Mouse (Mus musculus): ENCODE measurements around the gene Efcab1. TPM values are rescaled to one million over a fixed set of nuclear protein-coding genes. Genes with fewer than 3 reads are reported as not detected.
"Not testable (repeated sequence)": the region's sequence is repeated elsewhere in the genome, so short reads cannot be mapped to it uniquely, and the experiment has no call there.

Efcab1 gene
- 1 to 10 TPM; 5.3 to 7.0 TPM for total RNA-seq (2021)
- long read RNA-seq, experiment 1, transcript Efcab1-201 (6 exons, 2,752 nt), result major isoform, 7 of 7 reads
- long read RNA-seq, experiment 1, partial matches to known transcripts, result 0 of 7 reads
- long read RNA-seq, experiment 1, other reads (novel, unspliced or antisense), result 0 of 7 reads
- long read RNA-seq, experiment 2, transcript Efcab1-201 (6 exons, 2,752 nt), result major isoform, 7 of 8 reads
- long read RNA-seq, experiment 2, partial matches to known transcripts, result 1 of 8 reads
- long read RNA-seq, experiment 2, other reads (novel, unspliced or antisense), result 0 of 8 reads

DNA sequence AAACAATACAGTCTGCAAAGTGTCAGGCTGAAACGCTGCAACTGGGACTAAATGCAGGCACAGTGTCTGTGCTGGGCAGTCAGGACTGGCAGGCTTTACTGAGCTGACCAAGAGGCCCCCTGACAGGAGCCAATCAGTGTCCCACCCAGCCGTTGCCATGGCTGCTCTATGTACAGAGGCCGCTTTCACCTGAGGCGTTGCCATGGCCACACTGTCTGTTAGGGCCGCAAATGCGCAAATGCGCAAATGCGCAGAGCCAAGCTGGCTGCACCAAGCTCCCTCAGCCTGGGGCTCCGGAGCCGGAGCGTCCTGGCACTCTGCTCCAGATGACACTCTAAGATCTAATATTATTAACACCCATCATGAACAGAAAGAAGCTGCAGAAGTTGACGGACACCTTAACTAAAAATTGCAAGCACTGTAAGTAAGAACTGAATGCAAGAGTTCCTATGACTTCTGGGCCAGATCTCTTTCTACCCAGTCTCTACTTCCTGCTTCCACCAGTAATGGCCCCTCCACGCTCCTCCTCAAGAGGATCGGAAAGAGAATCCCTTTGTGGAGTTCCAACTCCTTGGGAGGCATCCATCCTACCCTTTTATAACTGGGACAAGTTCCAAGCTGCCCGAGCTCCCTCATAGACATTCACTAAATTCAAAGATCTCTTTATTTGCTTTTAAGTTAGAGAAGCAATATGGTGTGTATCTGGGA lies at the start of gene Efcab1:
Efcab1 (plus strand) TSS at position 214 of the 708 bp plus-strand sequence.
- peak; percentile 64 to 74 for DNase-seq (ENCODE audit: low spot score in 2 of 2)

DNA sequence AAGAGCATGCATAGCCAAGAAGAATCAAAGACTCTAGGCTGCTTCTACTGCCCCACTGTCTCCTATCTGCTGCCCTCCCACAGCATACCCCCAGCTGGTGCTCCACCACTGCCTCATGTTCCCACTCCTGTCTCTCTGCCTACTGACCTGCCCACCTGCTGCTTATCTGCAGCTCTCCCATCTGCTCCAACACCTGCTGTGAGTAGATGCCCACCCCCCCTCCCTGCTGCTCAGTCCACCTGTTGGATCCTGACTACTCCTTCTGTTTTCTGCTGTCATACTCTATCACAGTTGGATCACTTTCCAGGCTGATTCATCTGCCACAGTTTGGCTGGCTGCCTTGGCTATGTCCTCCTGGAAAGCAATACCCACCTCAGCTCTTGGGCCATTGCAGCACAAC lies 47.0 kb upstream of the Efcab1 start:
- DNase-seq (ENCODE audit: low spot score in 2 of 2), result peak in 1 of 2 experiments; percentile 2

DNA sequence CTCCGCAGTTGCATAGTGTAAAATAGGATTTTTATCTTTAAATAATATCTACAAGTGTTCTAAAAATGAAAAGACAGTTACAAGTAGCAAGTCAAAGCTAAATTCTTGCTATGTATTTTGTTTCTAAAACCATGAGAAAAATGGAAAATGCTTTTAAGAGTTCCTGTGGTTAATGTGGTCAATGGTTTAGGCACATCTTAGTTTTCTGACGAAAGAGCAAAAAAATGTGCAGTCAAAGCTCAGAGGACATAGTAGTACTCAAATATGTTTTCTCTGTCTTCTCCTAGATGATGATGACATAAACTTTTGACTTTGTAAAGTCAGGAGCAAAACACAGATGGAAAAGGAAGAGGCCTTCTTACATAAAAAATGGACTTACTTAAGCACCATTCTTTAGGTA lies 21.5 kb upstream of the Efcab1 start:
- DNase-seq (ENCODE audit: low spot score in 2 of 2), result no peak

DNA sequence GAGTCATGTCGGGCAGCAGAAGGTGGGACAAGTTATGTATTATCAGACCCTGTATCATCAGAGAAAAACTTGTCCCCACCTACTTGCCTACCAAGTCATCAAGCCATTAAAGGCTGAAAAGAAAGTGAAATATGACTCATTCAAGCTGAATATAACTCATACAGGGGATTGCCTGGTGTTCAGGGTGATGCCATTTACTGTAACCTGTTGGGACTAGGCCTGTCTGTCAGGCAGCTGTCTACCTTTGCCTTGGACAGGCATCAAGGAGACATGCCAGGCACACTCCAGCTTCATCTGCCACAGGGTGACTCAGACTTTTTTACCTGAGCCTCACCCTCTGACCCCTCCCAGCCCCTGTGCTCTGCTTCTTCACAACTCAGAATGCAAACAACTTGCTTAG lies 21.0 kb upstream of the Efcab1 start:
- no peak for DNase-seq (ENCODE audit: low spot score in 2 of 2)

DNA sequence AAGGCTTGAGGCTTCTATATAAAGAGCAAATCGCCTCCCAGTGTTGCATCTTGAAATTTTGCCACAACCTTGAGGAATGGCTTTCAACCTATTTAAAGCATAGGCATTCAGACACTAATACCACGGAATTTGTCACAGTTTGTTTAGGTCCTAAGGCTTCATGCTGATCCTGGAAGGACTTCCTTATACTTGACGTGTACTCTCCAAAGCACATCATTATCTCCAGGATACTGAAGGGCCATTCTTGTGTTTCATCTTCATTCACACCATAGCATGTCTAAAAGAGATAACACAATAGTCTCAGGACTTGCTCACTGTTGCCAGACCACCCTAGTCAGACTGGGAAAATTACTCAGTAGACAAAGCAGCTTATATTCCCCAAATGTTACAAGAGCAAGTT lies 13.9 kb upstream of the Efcab1 start:
- DNase-seq (ENCODE audit: low spot score in 2 of 2), result no peak

DNA sequence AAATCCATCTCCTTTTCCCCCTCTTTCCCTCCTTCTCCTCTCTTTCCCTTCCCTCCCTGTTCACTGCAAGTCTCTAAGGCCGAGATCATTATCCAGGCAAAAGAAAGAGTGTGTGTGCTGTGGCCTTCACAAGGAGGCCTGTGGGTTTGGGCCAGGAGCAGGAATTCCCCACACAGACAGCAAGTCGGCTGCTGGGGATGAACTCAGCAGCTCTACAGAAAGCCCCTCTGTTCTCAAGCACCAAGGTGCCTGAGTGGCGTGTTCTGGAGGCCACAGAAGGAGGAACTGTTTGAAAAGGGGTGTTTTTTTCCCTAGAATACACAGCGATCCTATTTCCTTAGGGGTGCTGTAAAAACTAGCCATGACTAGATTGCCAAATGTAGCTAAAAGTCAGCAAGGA lies 12.5 kb upstream of the Efcab1 start:
- peak in 1 of 2 experiments; percentile 1 for DNase-seq (ENCODE audit: low spot score in 2 of 2)

DNA sequence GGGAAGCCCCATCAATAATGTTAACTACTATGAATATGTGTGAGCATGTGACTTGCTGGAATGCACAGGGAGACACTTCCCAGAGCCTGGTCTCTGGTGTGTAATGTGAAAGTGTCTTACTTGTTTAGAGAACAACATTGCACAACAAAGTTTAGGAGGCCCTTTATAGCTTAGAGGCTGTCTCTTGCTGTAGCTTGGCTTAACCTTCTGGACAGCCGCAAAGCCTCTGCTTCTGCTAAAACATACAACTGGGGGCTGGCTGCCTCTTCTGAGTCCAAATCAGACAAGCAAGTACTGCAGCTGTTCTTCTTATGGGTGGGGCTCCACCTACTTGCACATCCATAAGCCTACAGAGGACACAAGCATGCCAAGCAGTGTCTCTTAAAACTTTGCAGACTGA lies 11.7 kb upstream of the Efcab1 start:
- no peak for DNase-seq (ENCODE audit: low spot score in 2 of 2)

DNA sequence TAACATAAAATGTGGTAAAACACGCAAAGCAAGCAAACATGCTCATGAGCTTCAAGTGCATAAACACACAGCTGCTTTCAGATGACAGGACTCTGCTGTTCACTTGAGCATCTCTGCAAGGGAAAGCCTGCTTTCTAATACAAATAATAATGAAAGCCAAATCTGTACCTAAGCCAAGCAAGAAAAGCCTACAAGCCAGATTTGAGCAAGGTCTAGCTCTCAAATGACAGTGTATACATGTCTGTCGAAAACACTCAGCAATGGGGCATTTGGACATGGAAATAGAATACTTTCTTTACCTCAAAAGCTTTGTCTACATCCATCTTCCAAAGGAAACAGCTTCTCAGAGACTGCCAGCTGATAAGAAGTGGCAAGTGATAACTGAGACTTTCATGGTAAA lies 10.9 kb upstream of the Efcab1 start:
- no peak for DNase-seq (ENCODE audit: low spot score in 2 of 2)

DNA sequence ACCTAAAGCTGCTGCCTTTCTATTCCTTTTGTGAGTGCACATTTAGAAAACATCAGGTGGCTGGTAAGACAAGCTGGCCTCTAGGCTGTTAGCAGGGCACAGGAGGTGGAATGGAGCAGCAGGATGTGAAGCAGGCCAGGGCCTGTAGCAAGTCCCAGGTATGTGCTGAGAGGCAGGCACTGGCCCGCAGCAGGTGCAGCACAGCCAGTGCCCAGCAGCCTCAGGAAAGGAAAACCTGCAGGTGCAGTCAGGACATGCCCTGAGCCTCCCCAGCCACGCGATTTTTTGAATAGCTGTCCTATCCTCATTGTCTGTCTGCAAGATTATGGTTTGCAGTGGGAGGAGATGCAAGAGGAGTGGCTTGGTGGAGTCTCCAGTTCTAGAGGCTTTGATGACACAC lies 24.3 kb downstream of the Efcab1 start:
- not testable (repeated sequence) for DNase-seq (ENCODE audit: low spot score in 2 of 2)

DNA sequence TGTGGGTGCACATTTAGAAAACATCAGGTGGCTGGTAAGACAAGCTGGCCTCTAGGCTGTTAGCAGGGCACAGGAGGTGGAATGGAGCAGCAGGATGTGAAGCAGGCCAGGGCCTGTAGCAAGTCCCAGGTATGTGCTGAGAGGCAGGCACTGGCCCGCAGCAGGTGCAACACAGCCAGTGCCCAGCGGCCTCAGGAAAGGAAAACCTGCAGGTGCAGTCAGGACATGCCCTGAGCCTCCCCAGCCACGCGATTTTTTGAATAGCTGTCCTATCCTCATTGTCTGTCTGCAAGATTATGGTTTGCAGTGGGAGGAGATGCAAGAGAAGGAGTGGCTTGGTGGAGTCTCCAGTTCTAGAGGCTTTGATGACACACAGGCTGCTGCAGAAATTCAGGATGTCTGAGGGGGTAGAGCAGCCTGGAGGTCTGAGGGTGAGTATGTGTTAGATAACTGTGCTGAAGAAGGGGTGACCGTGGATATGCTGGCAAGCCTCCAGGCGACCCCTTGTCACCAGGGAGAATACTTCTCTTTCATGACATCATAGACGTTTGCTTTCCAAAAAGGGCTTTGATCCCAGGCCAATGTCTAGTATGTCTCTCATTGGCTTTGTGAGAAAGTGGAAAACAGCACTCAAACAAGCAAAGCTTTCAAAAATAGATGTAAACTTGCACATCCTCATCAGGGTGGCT lies 30.2 kb downstream of the Efcab1 start:
- DNase-seq (ENCODE audit: low spot score in 2 of 2), result not testable (repeated sequence)

DNA sequence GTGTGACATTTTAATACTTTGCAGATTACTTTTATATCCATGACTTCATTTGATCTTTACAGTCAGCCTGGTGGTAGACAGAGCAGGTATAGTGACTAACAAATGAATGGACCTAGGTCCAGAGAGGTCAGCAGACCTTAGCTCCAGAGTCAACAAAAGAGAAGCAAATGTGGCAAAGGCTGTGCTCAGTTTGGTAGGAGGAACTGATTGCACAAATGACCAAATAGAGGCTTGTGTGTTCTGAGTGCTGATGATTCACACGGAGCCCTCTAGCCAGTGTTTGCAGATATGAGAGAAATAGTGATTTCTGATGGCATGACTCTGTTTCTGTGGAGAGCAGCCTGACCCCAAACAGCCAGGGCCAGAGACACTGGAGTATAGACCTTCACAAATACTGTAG lies 33.1 kb downstream of the Efcab1 start:
- DNase-seq (ENCODE audit: low spot score in 2 of 2), result no peak

DNA sequence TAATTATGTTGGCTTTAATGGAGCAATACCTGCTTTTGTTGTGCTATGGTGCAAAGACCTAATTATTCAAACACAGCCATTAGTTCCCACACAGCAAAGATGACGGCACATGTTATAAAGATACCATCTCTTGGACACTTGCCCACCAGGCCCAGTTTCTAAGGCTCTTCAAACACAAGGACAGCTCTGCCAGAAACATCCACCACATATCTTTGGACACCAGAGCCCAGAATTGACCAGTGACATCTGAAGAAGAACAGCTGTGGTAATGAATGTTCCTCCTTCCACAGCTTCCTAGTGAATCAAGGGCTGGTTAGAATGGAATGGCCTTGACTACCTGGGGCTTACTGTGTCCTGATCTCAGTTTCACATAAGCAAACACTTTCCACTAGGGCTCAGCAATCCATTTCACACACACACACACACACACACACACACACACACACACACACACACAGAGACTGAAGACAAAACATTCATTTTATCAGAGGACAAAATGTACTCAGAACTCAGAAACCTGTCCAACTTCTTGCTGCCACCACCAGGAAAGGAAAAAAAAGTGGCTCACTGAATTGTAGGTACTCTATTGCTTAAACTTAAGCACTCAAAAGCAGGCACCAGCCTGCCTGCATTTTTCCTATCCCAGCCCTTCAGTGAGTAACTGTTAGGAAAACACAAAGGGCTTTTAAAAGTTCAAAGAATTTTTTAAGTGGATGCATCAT lies 33.7 kb downstream of the Efcab1 start:
- DNase-seq (ENCODE audit: low spot score in 2 of 2), result no peak

DNA sequence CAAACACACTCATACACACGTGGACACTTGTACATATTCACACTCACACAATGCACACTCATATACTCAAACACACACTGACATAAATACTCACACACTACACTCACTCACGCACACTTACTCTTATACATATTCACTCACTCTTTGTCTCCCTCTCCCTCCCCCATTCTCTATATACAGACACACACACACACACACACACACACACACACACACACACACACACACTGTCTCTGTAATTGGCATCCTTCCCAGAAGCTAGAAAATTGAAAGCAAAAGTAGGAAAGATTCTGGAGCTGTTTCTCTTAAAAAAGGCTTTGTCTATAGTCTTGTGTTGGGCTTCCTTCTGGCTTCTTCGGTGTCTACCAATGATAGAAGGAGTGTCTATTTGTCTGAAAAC lies 34.5 kb downstream of the Efcab1 start:
- no peak for DNase-seq (ENCODE audit: low spot score in 2 of 2)

DNA sequence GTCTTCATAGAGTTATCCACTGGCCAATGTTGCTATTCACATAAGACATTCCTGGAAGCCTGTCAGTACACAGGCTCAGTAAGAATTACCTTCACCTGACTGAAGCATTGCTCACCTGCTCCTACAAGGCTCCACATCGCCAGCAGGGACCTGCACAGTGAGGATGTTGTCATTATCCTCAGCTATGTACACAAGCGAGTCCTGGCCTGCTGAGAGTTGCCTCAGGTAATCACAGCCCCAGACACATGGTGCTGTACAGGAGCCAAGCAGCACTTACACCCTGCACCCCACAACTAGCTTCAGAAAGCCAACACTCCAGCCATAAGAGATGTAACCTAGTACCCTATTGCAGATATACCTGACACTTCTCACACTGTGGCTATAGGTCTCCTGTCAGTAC lies 37.1 kb downstream of the Efcab1 start:
- DNase-seq (ENCODE audit: low spot score in 2 of 2), result no peak

DNA sequence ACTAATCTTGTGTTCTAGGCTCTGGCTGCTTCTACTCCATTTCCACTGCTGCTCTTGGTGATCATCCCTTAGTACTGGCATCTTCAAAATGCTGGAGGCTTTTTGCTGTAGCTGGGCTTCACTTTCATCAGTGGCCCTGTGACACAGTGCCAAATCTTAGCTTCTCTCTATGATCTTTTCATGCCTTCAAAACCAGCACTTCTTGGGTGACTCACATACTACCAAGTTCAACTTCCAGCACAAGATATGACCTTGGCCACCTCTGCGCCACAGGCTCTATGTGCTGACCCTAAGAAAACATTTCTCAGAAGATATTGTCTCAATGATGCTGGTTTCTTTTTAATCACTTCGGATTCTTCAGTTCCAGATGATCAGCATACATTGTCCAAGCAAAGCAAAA lies 41.2 kb downstream of the Efcab1 start:
- not testable (repeated sequence) for DNase-seq (ENCODE audit: low spot score in 2 of 2)

DNA sequence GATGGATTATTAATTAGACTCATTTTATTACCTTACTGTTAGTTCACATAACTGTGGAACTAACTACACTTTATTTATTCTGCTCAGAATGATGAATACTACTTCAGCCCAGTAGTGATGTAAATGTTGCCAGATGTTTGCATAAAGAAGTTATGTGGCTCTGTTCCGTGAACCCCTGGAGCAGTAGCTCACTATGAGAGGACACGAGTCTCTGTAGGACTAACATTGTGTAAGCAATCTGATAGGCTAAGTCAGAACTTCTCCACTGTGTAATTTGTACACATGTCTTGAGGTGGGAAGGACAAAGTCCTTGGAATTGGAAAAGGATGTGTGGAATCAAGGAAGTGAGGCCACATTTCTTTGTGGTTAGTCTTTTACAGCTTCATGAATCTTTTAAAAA lies 45.5 kb downstream of the Efcab1 start:
- DNase-seq (ENCODE audit: low spot score in 2 of 2), result no peak

DNA sequence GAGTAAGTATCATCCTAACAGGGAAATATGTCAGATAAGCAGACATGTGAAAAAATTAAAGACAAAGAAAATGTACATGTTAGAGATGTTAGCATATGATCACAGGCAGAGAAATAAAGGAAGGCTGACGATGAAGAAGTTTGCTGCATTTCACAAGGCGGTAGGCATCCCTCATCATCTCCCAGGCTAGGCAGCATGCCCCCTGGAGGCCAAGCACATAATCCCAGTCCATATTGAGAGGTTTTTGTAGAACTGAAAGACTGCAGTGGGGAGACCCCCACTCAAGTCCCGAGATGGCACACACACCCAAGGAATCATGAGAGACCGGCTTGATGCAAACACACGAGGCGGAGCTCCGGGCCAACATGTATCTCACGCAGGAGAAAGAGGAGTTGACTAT lies 53.3 kb downstream of the Efcab1 start:
- DNase-seq (ENCODE audit: low spot score in 2 of 2), result no peak

DNA sequence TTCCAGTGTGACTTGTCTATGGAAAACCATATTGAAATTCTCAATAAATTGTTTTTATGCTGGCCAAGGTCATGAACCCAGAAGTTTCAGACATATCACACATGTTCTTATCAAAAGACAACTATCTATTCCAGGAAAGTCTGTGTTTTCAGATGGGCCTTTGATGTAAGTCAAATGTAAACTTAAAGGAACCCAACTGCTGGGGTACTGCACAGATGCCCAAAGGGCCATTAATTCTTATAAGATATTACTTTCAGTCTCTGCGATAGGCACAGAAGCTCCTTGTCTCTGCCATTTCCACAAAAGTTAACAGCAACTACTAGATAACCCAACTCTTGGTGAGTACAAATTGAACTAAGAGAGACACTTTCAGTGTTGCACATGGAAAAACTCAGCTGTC lies 67.3 kb downstream of the Efcab1 start:
- no peak for DNase-seq (ENCODE audit: low spot score in 2 of 2)

DNA sequence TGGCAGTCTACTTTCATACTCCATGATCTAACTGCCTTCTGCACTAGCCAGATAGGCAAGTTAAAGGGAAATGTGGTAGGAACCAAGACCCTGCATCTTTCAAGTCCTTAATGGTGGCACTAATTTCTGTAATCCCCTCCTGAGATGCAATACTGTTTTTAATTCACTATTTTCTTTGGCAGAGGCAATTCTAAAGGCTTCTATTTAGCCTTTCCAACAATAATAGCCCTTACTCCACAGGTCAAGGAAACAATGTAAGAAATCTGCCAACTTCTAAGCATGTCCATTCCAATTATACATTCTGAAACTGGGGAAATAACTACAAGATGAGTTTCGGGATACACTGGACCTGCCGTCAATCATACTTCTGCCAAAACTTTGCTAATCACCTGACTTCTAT lies 72.8 kb downstream of the Efcab1 start:
- no peak for DNase-seq (ENCODE audit: low spot score in 2 of 2)

DNA sequence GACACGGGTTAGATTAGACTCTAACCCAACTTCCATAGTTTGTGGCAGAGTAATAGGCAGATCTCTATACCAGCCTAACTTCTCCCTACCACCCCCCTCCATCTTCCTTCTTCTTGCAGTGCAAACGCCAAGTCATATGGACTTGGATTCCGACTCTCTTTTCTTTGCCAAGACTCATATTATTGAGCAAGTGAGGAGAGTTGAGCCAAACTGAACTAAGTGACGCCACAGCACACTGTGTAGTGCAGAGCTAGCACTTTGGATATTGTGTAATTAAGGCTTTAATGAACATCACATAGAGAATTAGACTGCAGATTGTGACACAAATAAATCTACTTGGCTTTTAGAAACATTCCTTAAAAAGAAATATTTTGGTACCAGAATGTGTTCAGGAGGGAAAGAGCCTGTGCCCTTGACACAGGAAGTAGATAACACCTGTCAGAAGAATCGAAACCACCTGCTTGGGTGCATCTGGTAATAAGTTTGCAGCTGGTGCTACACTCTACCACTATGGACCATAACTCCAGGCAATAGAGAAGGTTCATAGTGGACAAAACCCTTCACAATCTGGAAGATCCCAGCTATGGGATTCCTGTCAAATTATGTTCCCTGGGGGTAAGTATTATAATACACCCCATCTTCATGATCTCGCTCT lies 83.3 kb downstream of the Efcab1 start:
- no peak for DNase-seq (ENCODE audit: low spot score in 2 of 2)

DNA sequence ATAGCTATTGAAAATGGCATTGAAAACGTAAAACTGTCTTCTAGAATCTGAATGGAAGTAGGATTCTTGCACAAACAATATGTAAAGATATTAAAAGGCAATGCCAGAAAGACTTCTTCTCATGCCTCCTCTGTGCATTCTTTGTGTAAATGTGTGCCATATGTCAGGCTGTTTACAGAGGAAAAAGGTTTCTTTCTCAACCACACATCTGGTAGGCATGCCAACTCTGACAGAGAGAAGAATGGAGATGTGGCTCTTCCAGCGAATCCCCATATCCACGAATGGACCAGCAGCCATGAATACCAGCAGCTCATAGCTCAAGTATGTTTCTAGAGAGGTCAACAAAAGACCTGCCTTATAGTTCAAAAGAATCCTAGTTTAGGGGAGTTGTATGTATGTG lies 84.6 kb downstream of the Efcab1 start:
- DNase-seq (ENCODE audit: low spot score in 2 of 2), result no peak
